Mouse (Mus musculus) liver, adult 2 months (tissue): ENCODE measurements around the gene Taok3. TPM values are rescaled to one million over a fixed set of nuclear protein-coding genes. Genes with fewer than 3 reads are reported as not detected.
A peak's percentile ranks its signal among the peaks of the same experiment; 100 is the strongest.

ENCODE experiments used
- DNase-seq: peaks from one replicate; pipeline ENCODE4 v3.0.0-alpha.2; 2011; ENCODE audit warnings: low read depth, low spot score; ENCODE audit errors: extremely low read depth
- H3K27ac ChIP-seq: fragments of 200-500 bp; replicated peaks from 2 replicates; pipeline ENCODE4 v1.5.1; 2012; ENCODE audit warnings: low read depth, mild to moderate bottlenecking, control low read depth, inconsistent platforms, low read length; ENCODE audit not compliant: insufficient read depth
- H3K27me3 ChIP-seq: fragments of 200-500 bp; 2 replicates; pipeline ENCODE4 v1.6.1; 2012; ENCODE audit warnings: mild to moderate bottlenecking, moderate library complexity, low read length, inconsistent platforms; ENCODE audit not compliant: control insufficient read depth, insufficient read depth
- H3K36me3 ChIP-seq: fragments of 200-500 bp; 2 replicates; pipeline ENCODE4 v1.6.1; 2012; ENCODE audit warnings: low read length, inconsistent platforms; ENCODE audit not compliant: control insufficient read depth, insufficient read depth
- H3K4me1 ChIP-seq: fragments of 200-500 bp; 2 replicates; pipeline ENCODE4 v1.6.1; 2011; ENCODE audit warnings: low read length; ENCODE audit not compliant: control insufficient read depth, insufficient read depth
- H3K4me3 ChIP-seq: fragments of 200-500 bp; 2 replicates; pipeline ENCODE4 v1.5.1; 2011; ENCODE audit warnings: low read depth, mild to moderate bottlenecking, control low read depth, low read length, moderate library complexity; ENCODE audit not compliant: insufficient read depth
- H3K79me2 ChIP-seq: fragments of 200-500 bp; 2 replicates; pipeline ENCODE4 v1.6.1; 2012; ENCODE audit warnings: inconsistent platforms, mild to moderate bottlenecking, low read length, moderate library complexity; ENCODE audit not compliant: control insufficient read depth, insufficient read depth
- H3K9ac ChIP-seq: fragments of 200-500 bp; 2 replicates; pipeline ENCODE4 v1.6.1; 2012; ENCODE audit warnings: low read depth, mild to moderate bottlenecking, control low read depth, inconsistent platforms, low read length
- CTCF ChIP-seq: fragments of 200-500 bp; IDR thresholded peaks from 2 replicates; pipeline ENCODE4 v1.5.1; 2011; ENCODE audit warnings: low read depth, low read length, control low read depth
- POLR2A ChIP-seq: fragments of 200-500 bp; IDR thresholded peaks from 2 replicates; pipeline ENCODE4 v1.6.1; 2011; ENCODE audit warnings: low read length, control low read depth; ENCODE audit not compliant: insufficient read depth; ENCODE audit errors: extremely low read depth
- WGBS: fragments of 180-500 bp; shearing (Covaris S2); methylation state at CpG from one replicate; pipeline ENCODE4 v1.1.7; 2018; 5-methylcytosine and 5-hydroxymethylcytosine counted together
- polyA plus RNA-seq: library from polyadenylated mRNA; depleted of rRNA; stranded (reverse); fragments of >200 nt; gene quantifications from 2 replicates; pipeline ENCODE4 v1.2.3, GENCODE M21; 2012
- total RNA-seq: library from RNA; depleted of rRNA; stranded (reverse); fragments of >200 nt; gene quantifications from 2 replicates; pipeline ENCODE4 v1.2.3, GENCODE M21; 2014

Gene Taok3
- total and polyA plus RNA-seq, 2 experiments = 16.2 to 23.0 TPM

- Histone ChIP-seq H3K36me3 (peaks cover 12% of the 10 kb centered on the region), H3K27me3 (no peaks in the 10 kb centered on the region), H3K4me3 (no peak overlapping the region), H3K79me2 (peaks cover 36% of the 10 kb centered on the region), H3K27ac (no peak overlapping the region), H3K4me1 (peaks cover 13% of the 10 kb centered on the region), H3K9ac (no peak overlapping the region)
- whole genome bisulfite sequencing = 91% methylated on average over 6 of the region's 6 CpGs
- DNase-seq = no peak
- TF ChIP-seq POLR2A (no peak), CTCF (no peak)
These were observed 58.1 kb downstream of the Taok3 start for GRCm38 (mm10) chr5:117178079-117178478.

DNA sequence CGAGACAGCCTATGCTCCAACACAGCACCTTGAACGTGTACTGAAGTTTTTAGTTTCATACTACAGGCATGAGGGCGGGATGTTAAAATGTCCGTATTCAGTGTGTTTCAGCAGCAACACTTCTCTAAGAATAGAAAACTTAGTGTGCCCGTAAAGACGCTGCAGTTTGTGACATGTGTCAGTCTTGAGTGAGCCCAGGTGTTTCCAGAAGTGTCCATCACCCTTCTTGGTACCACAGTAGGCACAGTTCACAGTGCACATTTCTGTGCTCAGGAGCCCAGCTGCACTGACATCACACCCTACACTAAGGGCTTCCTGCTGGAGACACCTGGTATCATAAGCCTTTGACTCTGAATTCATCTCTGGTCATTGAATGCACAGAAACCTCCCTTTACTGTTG is 58.6 kb downstream of the Taok3 start:
- WGBS = 91% methylated on average over 6 of the region's 6 CpGs
- Histone ChIP-seq H3K36me3 (peaks cover 12% of the 10 kb centered on the region), H3K79me2 (peaks cover 32% of the 10 kb centered on the region), H3K4me3 (no peak overlapping the region), H3K4me1 (peaks cover 13% of the 10 kb centered on the region), H3K27me3 (no peaks in the 10 kb centered on the region), H3K9ac (no peak overlapping the region), H3K27ac (no peak overlapping the region)
- TF ChIP-seq CTCF (no peak), POLR2A (no peak)
- no peak for DNase-seq

GRCm38 (mm10) chr5:117181921-117182320 is 62.0 kb downstream of the Taok3 start:
- 4% methylated on average over 5 of the region's 5 CpGs for WGBS
- Histone ChIP-seq H3K4me1 (peaks cover 13% of the 10 kb centered on the region), H3K4me3 (no peak overlapping the region), H3K27me3 (no peaks in the 10 kb centered on the region), H3K27ac (no peak overlapping the region), H3K79me2 (peaks cover 24% of the 10 kb centered on the region; the same call in 1 of the 2 replicates), H3K36me3 (peaks cover 19% of the 10 kb centered on the region), H3K9ac (no peak overlapping the region)
- peak; percentile 35 for DNase-seq
- no peak for TF ChIP-seq POLR2A
- TF ChIP-seq CTCF = no peak

DNA sequence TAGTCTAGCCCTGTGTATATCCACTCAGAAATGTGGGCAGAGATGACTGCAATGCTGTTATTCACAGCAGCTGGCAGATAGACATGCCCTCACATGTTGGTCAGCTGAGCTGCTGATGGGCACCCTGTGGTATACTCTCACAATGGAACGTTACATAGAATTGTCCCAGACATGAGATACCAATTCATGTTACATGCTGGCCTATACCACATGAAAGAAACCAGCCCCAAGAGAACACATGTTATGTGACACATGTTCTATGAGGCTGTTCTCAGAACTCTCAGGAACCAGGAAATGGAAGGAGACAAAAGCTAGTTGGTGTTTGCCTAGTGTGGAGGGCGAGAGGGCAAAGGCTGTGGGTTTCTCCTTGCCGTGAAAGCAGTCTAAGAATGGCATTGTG is 62.5 kb downstream of the Taok3 start:
- Histone ChIP-seq H3K79me2 (peaks cover 21% of the 10 kb centered on the region; the same call in 1 of the 2 replicates), H3K27ac (no peak overlapping the region)

DNA sequence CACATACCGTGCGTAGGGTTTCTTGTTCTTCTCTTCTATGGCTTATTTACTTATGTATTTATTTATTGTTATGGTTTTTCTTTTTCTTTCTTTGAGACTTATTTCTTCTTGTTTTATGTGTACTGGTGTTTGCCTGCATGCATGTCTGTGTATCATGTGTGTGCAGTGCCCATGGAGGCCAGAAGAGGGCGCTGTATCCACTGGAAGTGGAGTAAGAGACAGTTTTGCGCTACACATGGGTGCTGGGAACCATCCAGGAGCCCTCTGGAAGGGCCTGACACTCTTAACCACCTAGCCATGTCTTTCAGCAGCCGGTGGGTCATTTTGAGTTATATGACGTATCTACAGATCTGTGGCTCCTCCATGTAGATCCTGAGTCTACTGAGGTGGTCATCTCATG is 64.9 kb downstream of the Taok3 start:
- no peak overlapping the region for H3K27ac ChIP-seq
- H3K4me1 ChIP-seq = peaks cover 13% of the 10 kb centered on the region
- TF ChIP-seq CTCF (peak; percentile 40; the same call in 1 of the 2 replicates), POLR2A (no peak)
- H3K9ac ChIP-seq = no peak overlapping the region
- WGBS = 73% methylated on average over 6 of the region's 6 CpGs
- H3K36me3 ChIP-seq = peaks cover 25% of the 10 kb centered on the region
- no peak overlapping the region for H3K4me3 ChIP-seq
- DNase-seq = no peak
- no peaks in the 10 kb centered on the region for H3K27me3 ChIP-seq
- peaks cover 22% of the 10 kb centered on the region; the same call in 1 of the 2 replicates for H3K79me2 ChIP-seq

More for the DNA sequence above, 62.5 kb downstream of the Taok3 start:
- WGBS = 54% methylated on average over 3 of the region's 3 CpGs
- DNase-seq = no peak
- H3K9ac ChIP-seq = no peak overlapping the region
- peaks cover 13% of the 10 kb centered on the region for H3K4me1 ChIP-seq
- no peak for TF ChIP-seq POLR2A
- no peak for TF ChIP-seq CTCF
- peaks cover 21% of the 10 kb centered on the region for H3K36me3 ChIP-seq
- no peak overlapping the region for H3K4me3 ChIP-seq
- no peaks in the 10 kb centered on the region for H3K27me3 ChIP-seq

DNA sequence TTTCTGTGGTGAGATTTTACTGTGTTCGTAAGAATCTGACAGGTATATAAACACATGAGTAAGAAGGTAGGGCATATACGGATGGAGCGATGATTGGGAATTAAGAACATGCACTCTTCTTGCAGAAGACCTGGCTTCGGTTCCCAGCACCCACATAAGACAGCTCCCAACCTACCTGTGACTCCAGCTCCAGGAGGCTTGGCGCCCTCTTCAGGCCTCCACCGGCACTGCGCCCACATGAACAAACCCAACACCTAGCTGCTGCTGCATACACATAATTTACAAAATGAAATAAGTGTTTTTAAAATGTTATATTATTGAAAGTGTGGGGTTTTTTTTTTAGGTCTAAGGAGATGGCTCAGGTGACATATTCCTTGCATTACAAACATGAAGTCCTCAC is 65.7 kb downstream of the Taok3 start:
- no peak for TF ChIP-seq POLR2A
- TF ChIP-seq CTCF = peak; percentile 68
- H3K79me2 ChIP-seq = peaks cover 22% of the 10 kb centered on the region; the same call in 1 of the 2 replicates
- H3K36me3 ChIP-seq = peaks cover 24% of the 10 kb centered on the region
- no peak overlapping the region for H3K4me3 ChIP-seq
- H3K27me3 ChIP-seq = no peaks in the 10 kb centered on the region
- no peak for DNase-seq
- H3K27ac ChIP-seq = no peak overlapping the region
- WGBS = 96% methylated on average over 7 of the region's 7 CpGs
- H3K9ac ChIP-seq = no peak overlapping the region
- peaks cover 13% of the 10 kb centered on the region for H3K4me1 ChIP-seq
